Mouse (Mus musculus): ENCODE measurements around the gene Rnf224.

GRCm38 (mm10) chr2:25231038-25231437 is 5.5 kb downstream of the Rnf224 start:
- TF ChIP-seq CTCF (IDR thresholded peaks at IDR 0.05; ENCODE audit: borderline replicate concordance, extremely low read depth, insufficient read depth, insufficient read length) = no peak
- TF ChIP-seq POLR2A (IDR thresholded peaks at IDR 0.05; ENCODE audit: borderline replicate concordance, extremely low read depth, insufficient read depth, insufficient read length, poor library complexity, severe bottlenecking) = no peak

Measured in brain, embryonic 14.5 days (tissue).